Comparison of ENCODE assay signal across 14 mouse cellular contexts in genomic region chr13:56092606-56093005, GRCm38 (mm10). TPM values are rescaled to one million over a fixed set of nuclear protein-coding genes. Genes with fewer than 3 reads are reported as not detected.
DNase-seq lines count a peak whose midpoint lies in the region; ATAC-seq and TF ChIP-seq lines count a peak whose summit lies in the region.
"Had no signal": no experiment of that assay in that cellular context is flagged by ENCODE, and none has a peak within 500 bp of the region (broad histone marks: within the 10 kb centered on the region; RNA-seq: fewer than 3 reads in every experiment).

No protein-coding gene starts in this region.

- no peak overlapping the region for H3K4me3 ChIP-seq in kidney, adult 2 months (ENCODE audit: insufficient read depth, low read depth, low read length)
- H3K4me3 ChIP-seq in kidney, embryonic 16.5 days (ENCODE audit: low read length) = no peak overlapping the region
- H3K4me3 ChIP-seq: liver, embryonic 12.5 days had no signal

- no peak overlapping the region for H3K9ac ChIP-seq in kidney, embryonic 16.5 days (replicated peaks; ENCODE audit: low read length)
- H3K9ac ChIP-seq: liver, embryonic 12.5 days had no signal

- no peak for TF ChIP-seq POLR2A in kidney, adult 2 months (IDR thresholded peaks at IDR 0.05; ENCODE audit: low read depth, low read length)

- no peaks in the 10 kb centered on the region; the same call in 1 of the 2 replicates for H3K36me3 ChIP-seq in kidney, adult 2 months (ENCODE audit: control insufficient read depth, insufficient read depth, low read length)
- H3K36me3 ChIP-seq in kidney, embryonic 16.5 days (ENCODE audit: insufficient read depth, low read length) = peaks cover 53% of the 10 kb centered on the region

- ATAC-seq in kidney, embryonic 16.5 days (ENCODE audit: low FRiP score, low TSS enrichment) = no peak
- ATAC-seq: liver, embryonic 12.5 days had no signal

- no peak overlapping the region for H3K27ac ChIP-seq in kidney, adult 2 months (ENCODE audit: insufficient read depth, low read depth, low read length)
- H3K27ac ChIP-seq in kidney, embryonic 16.5 days (ENCODE audit: low read length) = no peak overlapping the region
- H3K27ac ChIP-seq: liver, embryonic 12.5 days had no signal

- no peak for TF ChIP-seq CTCF in kidney, adult 2 months (conservative IDR thresholded peaks at IDR 0.05; ENCODE audit: insufficient read depth, insufficient read length, low read depth, low read length)

- no peaks in the 10 kb centered on the region for H3K27me3 ChIP-seq in kidney, adult 2 months (replicated peaks; ENCODE audit: control insufficient read depth, insufficient read depth, low read length)
- no peaks in the 10 kb centered on the region for H3K27me3 ChIP-seq in kidney, embryonic 16.5 days (ENCODE audit: insufficient read depth, low read length)
- H3K27me3 ChIP-seq: liver, embryonic 12.5 days had no signal

- no peaks in the 10 kb centered on the region for H3K9me3 ChIP-seq in kidney, embryonic 16.5 days (ENCODE audit: low read length)
- H3K9me3 ChIP-seq: liver, embryonic 12.5 days had no signal

- no peaks in the 10 kb centered on the region for H3K4me1 ChIP-seq in kidney, adult 2 months (ENCODE audit: control insufficient read depth, insufficient read depth, low read length)
- peaks cover 39% of the 10 kb centered on the region for H3K4me1 ChIP-seq in kidney, embryonic 16.5 days (ENCODE audit: insufficient read depth, low read length)
- H3K4me1 ChIP-seq: liver, embryonic 12.5 days had no signal

- H3K4me2 ChIP-seq in kidney, embryonic 16.5 days (replicated peaks; ENCODE audit: low read depth, low read length) = no peak overlapping the region
- H3K4me2 ChIP-seq: liver, embryonic 12.5 days had no signal

- WGBS in kidney, adult 2 months = 52% methylated on average over 5 of the region's 5 CpGs
- WGBS in kidney, embryonic 16.5 days = 83% methylated on average over 5 of the region's 5 CpGs

- DNase-seq in cerebellum, postnatal 14 days = peak; percentile 39 to 48
- no peak for DNase-seq in cerebellum, adult 11 months
- peak; percentile 25 for DNase-seq in kidney, adult 2 months
- peak; percentile 73 for DNase-seq in adrenal gland, postnatal 14 days
- DNase-seq in lung, postnatal 10 days = peak; percentile 60
- DNase-seq in thymus, postnatal 4 days = no peak
- DNase-seq in kidney, adult 8-10 months = no peak
- DNase-seq: B cell, adult 2 months; cerebellum, postnatal 36 days; kidney, postnatal 10 days; layer of hippocampus, adult 9-11 months; right cerebral cortex, adult 18-20 months had no signal

RNA-seq across cellular contexts. Expression of gene H2afy, which starts 43.6 kb away (rescaled TPM):
- polyA plus RNA-seq in kidney, adult 2 months (2012; rRNA removed) = 74.5 and 89.3 TPM in 2 replicates
- 367 and 386 TPM in 2 replicates for polyA plus RNA-seq in kidney, embryonic 16.5 days (2015; fragmentation: Nextera tagmentation; extraction: Ambion mirVana)
- total RNA-seq in adrenal gland, postnatal 14 days (2021) = 126 and 140 TPM in 2 replicates

Comparison
In these comparisons a context has a peak if more than half of its experiments do, and no peak if none do; other contexts are left out.
1. DNase-seq: peak in cerebellum, postnatal 14 days (2 of 2), kidney, adult 2 months (single experiment), adrenal gland, postnatal 14 days (single experiment) and lung, postnatal 10 days (single experiment); none in cerebellum, adult 11 months (single experiment), thymus, postnatal 4 days (single experiment) and kidney, adult 8-10 months (0 of 2).